Mouse (Mus musculus): ENCODE measurements around the gene Cux1.

The Cux1 gene

GRCm38 (mm10) chr5:136377101-136377500 is 190.2 kb downstream of the Cux1 start:
- DNase-seq (ENCODE audit: low spot score) = no peak

GRCm38 (mm10) chr5:136375350-136375749 is 191.9 kb downstream of the Cux1 start:
- DNase-seq (ENCODE audit: low spot score) = no peak

- DNase-seq (ENCODE audit: low spot score) = no peak
Observed at GRCm38 (mm10) chr5:136372276-136372675, 195.0 kb downstream of the Cux1 start.

GRCm38 (mm10) chr5:136363421-136363820 is 203.9 kb downstream of the Cux1 start:
- DNase-seq (ENCODE audit: low spot score) = no peak

- DNase-seq (ENCODE audit: low spot score) = no peak
Observed at GRCm38 (mm10) chr5:136362473-136363230, 204.6 kb downstream of the Cux1 start.

GRCm38 (mm10) chr5:136362021-136362420 is 205.3 kb downstream of the Cux1 start:
- DNase-seq (ENCODE audit: low spot score) = no peak

GRCm38 (mm10) chr5:136357227-136357626 is 210.1 kb downstream of the Cux1 start:
- no peak for DNase-seq (ENCODE audit: low spot score)

- no peak for DNase-seq (ENCODE audit: low spot score)
Observed at GRCm38 (mm10) chr5:136355583-136356126, 211.6 kb downstream of the Cux1 start.

GRCm38 (mm10) chr5:136354729-136355128 is 212.6 kb downstream of the Cux1 start:
- DNase-seq (ENCODE audit: low spot score) = no peak

GRCm38 (mm10) chr5:136353114-136353513 is 214.2 kb downstream of the Cux1 start:
- no peak for DNase-seq (ENCODE audit: low spot score)

- no peak for DNase-seq (ENCODE audit: low spot score)
Observed at GRCm38 (mm10) chr5:136343156-136343890, 224.0 kb downstream of the Cux1 start.

GRCm38 (mm10) chr5:136336798-136337527 is 230.3 kb downstream of the Cux1 start:
- DNase-seq (ENCODE audit: low spot score) = no peak

GRCm38 (mm10) chr5:136335681-136336080 is 231.6 kb downstream of the Cux1 start:
- DNase-seq (ENCODE audit: low spot score) = no peak

- DNase-seq (ENCODE audit: low spot score) = peak; percentile 19
Observed at GRCm38 (mm10) chr5:136334780-136335179, 232.5 kb downstream of the Cux1 start.

- no peak for DNase-seq (ENCODE audit: low spot score)
Observed at GRCm38 (mm10) chr5:136334051-136334450, 233.2 kb downstream of the Cux1 start.

GRCm38 (mm10) chr5:136332786-136333462 is 234.4 kb downstream of the Cux1 start:
- DNase-seq (ENCODE audit: low spot score) = no peak

GRCm38 (mm10) chr5:136327736-136328135 is 239.6 kb downstream of the Cux1 start:
- DNase-seq (ENCODE audit: low spot score) = no peak

- no peak for DNase-seq (ENCODE audit: low spot score)
Observed at GRCm38 (mm10) chr5:136326626-136327025, 240.7 kb downstream of the Cux1 start.

- no peak for DNase-seq (ENCODE audit: low spot score)
Observed at GRCm38 (mm10) chr5:136324506-136324905, 242.8 kb downstream of the Cux1 start.

GRCm38 (mm10) chr5:136321378-136321777 is 245.9 kb downstream of the Cux1 start:
- DNase-seq (ENCODE audit: low spot score) = no peak

GRCm38 (mm10) chr5:136312566-136312965 is 254.7 kb downstream of the Cux1 start:
- DNase-seq (ENCODE audit: low spot score) = no peak

GRCm38 (mm10) chr5:136312166-136312565 is 255.1 kb downstream of the Cux1 start:
- no peak for DNase-seq (ENCODE audit: low spot score)
